Mouse (Mus musculus) midbrain, embryonic 15.5 days (tissue): ENCODE measurements around the gene Rasgrp4. TPM values are rescaled to one million over a fixed set of nuclear protein-coding genes. Genes with fewer than 3 reads are reported as not detected.

Source experiments
- polyA plus RNA-seq: library from polyadenylated mRNA; unstranded; fragments of >200 nt; fragmentation: Nextera tagmentation; extraction: Ambion mirVana; gene quantifications from 2 replicates; pipeline ENCODE4 v1.2.1, GENCODE M21; 2015

The Rasgrp4 gene
- polyA plus RNA-seq, 1 experiment from 2014 or later: 0.90 TPM

Other genes starting within 250 kb of the Rasgrp4 start
- gene Actn4, start 172.5 kb upstream of the Rasgrp4 start, polyA plus RNA-seq: 140 and 143 TPM in 2 replicates
- gene Eif3k, start 153.0 kb upstream of the Rasgrp4 start, polyA plus RNA-seq: 269 and 284 TPM in 2 replicates
- gene Map4k1, start 152.8 kb upstream of the Rasgrp4 start, polyA plus RNA-seq: 8.5 and 11.4 TPM in 2 replicates
- 11.8 and 12.4 TPM in 2 replicates for gene Ryr1, start 9.7 kb upstream of the Rasgrp4 start, polyA plus RNA-seq
- 21.8 and 27.9 TPM in 2 replicates for gene Fam98c, start 21.4 kb downstream of the Rasgrp4 start, polyA plus RNA-seq
- gene Ggn, start 35.4 kb downstream of the Rasgrp4 start, polyA plus RNA-seq: 0.37 and 1.1 TPM in 2 replicates
- gene Spred3, start 35.6 kb downstream of the Rasgrp4 start, polyA plus RNA-seq: 11.3 and 11.5 TPM in 2 replicates
- 282 and 290 TPM in 2 replicates for gene Psmd8, start 45.9 kb downstream of the Rasgrp4 start, polyA plus RNA-seq
- gene Catsperg1, start 79.2 kb downstream of the Rasgrp4 start, polyA plus RNA-seq: 4.2 and 5.3 TPM in 2 replicates
- gene Kcnk6, start 97.7 kb downstream of the Rasgrp4 start, polyA plus RNA-seq: 1.2 and 1.4 TPM in 2 replicates
- gene Yif1b, start 103.5 kb downstream of the Rasgrp4 start, polyA plus RNA-seq: 91.2 and 95.1 TPM in 2 replicates
- 1.1 and 1.5 TPM in 2 replicates for gene 2200002D01Rik, start 113.6 kb downstream of the Rasgrp4 start, polyA plus RNA-seq
- gene Spint2, start 147.1 kb downstream of the Rasgrp4 start, polyA plus RNA-seq: 72.4 and 77.3 TPM in 2 replicates
- 3.3 and 4.3 TPM in 2 replicates for gene Ppp1r14a, start 154.5 kb downstream of the Rasgrp4 start, polyA plus RNA-seq
- gene Dpf1, start 169.1 kb downstream of the Rasgrp4 start, polyA plus RNA-seq: 256 and 261 TPM in 2 replicates